Mouse (Mus musculus) neural tube, embryonic 15.5 days (tissue): ENCODE data around the gene Lmod1. TPM values are rescaled to one million over a fixed set of nuclear protein-coding genes. Genes with fewer than 3 reads are reported as not detected.

Experiments
- ATAC-seq: fragments of 200-750 bp; cut with Nextera tagmentation; 2 replicates; pipeline ENCODE4 v1.8.0; 2017; ENCODE audit warnings: mild to moderate bottlenecking, moderate TSS enrichment, moderate library complexity; ENCODE audit not compliant: low FRiP score
- H3K27ac ChIP-seq: fragments of 300-500 bp; sonication (generic); replicated peaks from 2 replicates; pipeline ENCODE4 v1.5.1; 2015; ENCODE audit warnings: mild to moderate bottlenecking, inconsistent platforms
- H3K27me3 ChIP-seq: fragments of 300-500 bp; sonication (generic); replicated peaks from 2 replicates; pipeline ENCODE4 v1.6.1; 2015; ENCODE audit warnings: inconsistent platforms
- H3K36me3 ChIP-seq: fragments of 300-500 bp; sonication (generic); 2 replicates; pipeline ENCODE4 v1.6.1; 2015; ENCODE audit warnings: inconsistent platforms
- H3K4me1 ChIP-seq: fragments of 300-500 bp; sonication (generic); 2 replicates; pipeline ENCODE4 v1.6.1; 2015; ENCODE audit warnings: inconsistent platforms
- H3K4me2 ChIP-seq: fragments of 300-500 bp; sonication (generic); 2 replicates; pipeline ENCODE4 v1.6.1; 2015; ENCODE audit warnings: inconsistent platforms, mild to moderate bottlenecking, moderate library complexity
- H3K4me3 ChIP-seq: fragments of 300-500 bp; sonication (generic); replicated peaks from 2 replicates; pipeline ENCODE4 v1.5.1; 2015; ENCODE audit warnings: mild to moderate bottlenecking, inconsistent platforms
- H3K9ac ChIP-seq: fragments of 300-500 bp; sonication (generic); replicated peaks from 2 replicates; pipeline ENCODE4 v1.6.1; 2015; ENCODE audit warnings: mild to moderate bottlenecking, inconsistent platforms
- H3K9me3 ChIP-seq: fragments of 300-500 bp; sonication (generic); replicated peaks from 2 replicates; pipeline ENCODE4 v1.6.1; 2016; ENCODE audit warnings: inconsistent platforms
- WGBS: fragments of 180-500 bp; shearing (Covaris S2); methylation state at CpG from one replicate; pipeline ENCODE4 v1.1.7; 2015; ENCODE audit warnings: mixed read lengths; 5-methylcytosine and 5-hydroxymethylcytosine counted together
- polyA plus RNA-seq: library from polyadenylated mRNA; unstranded; fragments of >200 nt; fragmentation: Nextera tagmentation; extraction: Ambion mirVana; gene quantifications from 2 replicates; pipeline ENCODE4 v1.2.1, GENCODE M21; 2015

Lmod1 gene
- polyA plus RNA-seq: 0.15 and 1.4 TPM in 2 replicates

- H3K9me3 ChIP-seq: no peaks in the 10 kb centered on the region
Measured at GRCm38 (mm10) chr1:135324571-135324970, at the start of gene Lmod1. Lmod1 (plus strand) TSS chr1:135324807.

GRCm38 (mm10) chr1:135280646-135281045 is 44.0 kb upstream of the Lmod1 start:
- Histone ChIP-seq H3K4me2 (no peak overlapping the region; the same call in 1 of the 2 replicates), H3K36me3 (peaks cover 33% of the 10 kb centered on the region), H3K4me3 (no peak overlapping the region), H3K27ac (no peak overlapping the region), H3K4me1 (peaks cover 36% of the 10 kb centered on the region), H3K27me3 (no peaks in the 10 kb centered on the region), H3K9me3 (no peaks in the 10 kb centered on the region), H3K9ac (no peak overlapping the region)
- no peak for ATAC-seq
- 61% methylated on average over 9 of the region's 9 CpGs for WGBS

More at GRCm38 (mm10) chr1:135324571-135324970, at the start of gene Lmod1:
- Histone ChIP-seq H3K27ac (no peak within 1 kb of the TSS), H3K27me3 (peaks cover 11% of the 10 kb centered on the region; the same call in 1 of the 2 replicates), H3K9ac (no peak within 1 kb of the TSS), H3K36me3 (no peaks in the 10 kb centered on the region), H3K4me1 (no peaks in the 10 kb centered on the region), H3K4me2 (no peak within 1 kb of the TSS), H3K4me3 (no peak within 1 kb of the TSS)
- no peak for ATAC-seq
- WGBS: 16% methylated on average over 8 of the region's 8 CpGs

- Histone ChIP-seq H3K36me3 (peaks cover 22% of the 10 kb centered on the region), H3K4me2 (peak overlapping the region; percentile 80), H3K9me3 (no peaks in the 10 kb centered on the region), H3K4me1 (peaks cover 36% of the 10 kb centered on the region), H3K27me3 (no peaks in the 10 kb centered on the region), H3K4me3 (no peak overlapping the region), H3K27ac (no peak overlapping the region), H3K9ac (no peak overlapping the region)
- ATAC-seq: no peak
- 95% methylated on average over 17 of the region's 17 CpGs for WGBS
Measured at GRCm38 (mm10) chr1:135281841-135282240, 42.8 kb upstream of the Lmod1 start.

- peaks cover 14% of the 10 kb centered on the region for H3K36me3 ChIP-seq
- H3K4me3 ChIP-seq: peak overlapping the region; percentile 59
- H3K9ac ChIP-seq: peak overlapping the region; percentile 79
- no peaks in the 10 kb centered on the region for H3K9me3 ChIP-seq
- H3K27me3 ChIP-seq: no peaks in the 10 kb centered on the region
- H3K27ac ChIP-seq: peak overlapping the region; percentile 87
- no peak for ATAC-seq
- H3K4me2 ChIP-seq: peak overlapping the region; percentile 80
- 42% methylated on average over 13 of the region's 13 CpGs for WGBS
- H3K4me1 ChIP-seq: peaks cover 36% of the 10 kb centered on the region
Measured at GRCm38 (mm10) chr1:135282536-135283286, 41.9 kb upstream of the Lmod1 start.

- WGBS: under 1% methylated on average over 47 of the region's 48 CpGs
- Histone ChIP-seq H3K4me3 (peak overlapping the region; percentile 59), H3K9ac (peak overlapping the region; percentile 79), H3K4me1 (peaks cover 36% of the 10 kb centered on the region), H3K4me2 (peak overlapping the region; percentile 80), H3K27me3 (no peaks in the 10 kb centered on the region), H3K9me3 (no peaks in the 10 kb centered on the region), H3K36me3 (peaks cover 8% of the 10 kb centered on the region), H3K27ac (peak overlapping the region; percentile 87)
- ATAC-seq: peak; percentile 81
Measured at GRCm38 (mm10) chr1:135283287-135283825, 41.3 kb upstream of the Lmod1 start.

GRCm38 (mm10) chr1:135283826-135284291 is 40.7 kb upstream of the Lmod1 start, which contains the start of gene Rnpep:
Rnpep (minus strand) TSS chr1:135284084.
- Histone ChIP-seq H3K27me3 (no peaks in the 10 kb centered on the region), H3K9ac (peak within 1 kb of the TSS; percentile 79), H3K9me3 (no peaks in the 10 kb centered on the region), H3K4me3 (peak within 1 kb of the TSS; percentile 59), H3K4me1 (peaks cover 36% of the 10 kb centered on the region), H3K36me3 (peaks cover 3% of the 10 kb centered on the region; the same call in 1 of the 2 replicates), H3K4me2 (peak within 1 kb of the TSS; percentile 80), H3K27ac (peak within 1 kb of the TSS; percentile 87)
- ATAC-seq: peak; percentile 89
- under 1% methylated on average over 39 of the region's 39 CpGs for WGBS

GRCm38 (mm10) chr1:135286311-135286710 is 38.3 kb upstream of the Lmod1 start:
- Histone ChIP-seq H3K4me2 (no peak overlapping the region), H3K36me3 (no peaks in the 10 kb centered on the region), H3K9me3 (no peaks in the 10 kb centered on the region), H3K9ac (no peak overlapping the region), H3K27me3 (no peaks in the 10 kb centered on the region), H3K27ac (no peak overlapping the region), H3K4me3 (no peak overlapping the region), H3K4me1 (peaks cover 26% of the 10 kb centered on the region)
- WGBS: 78% methylated on average over 2 of the region's 2 CpGs
- ATAC-seq: no peak

GRCm38 (mm10) chr1:135290908-135291307 is 33.7 kb upstream of the Lmod1 start:
- 76% methylated on average over 5 of the region's 5 CpGs for WGBS
- no peak for ATAC-seq
- Histone ChIP-seq H3K4me1 (no peaks in the 10 kb centered on the region), H3K36me3 (peaks cover 10% of the 10 kb centered on the region; the same call in 1 of the 2 replicates), H3K4me3 (no peak overlapping the region), H3K9me3 (no peaks in the 10 kb centered on the region), H3K27me3 (no peaks in the 10 kb centered on the region), H3K4me2 (no peak overlapping the region), H3K9ac (no peak overlapping the region), H3K27ac (no peak overlapping the region)

GRCm38 (mm10) chr1:135311356-135311755 is 13.3 kb upstream of the Lmod1 start:
- no peak overlapping the region for H3K9ac ChIP-seq
- peaks cover 25% of the 10 kb centered on the region for H3K4me1 ChIP-seq
- no peak overlapping the region for H3K27ac ChIP-seq
- 82% methylated on average over 6 of the region's 6 CpGs for WGBS
- H3K9me3 ChIP-seq: no peaks in the 10 kb centered on the region
- no peak overlapping the region for H3K4me2 ChIP-seq
- H3K4me3 ChIP-seq: no peak overlapping the region
- ATAC-seq: no peak
- no peaks in the 10 kb centered on the region for H3K27me3 ChIP-seq
- peaks cover 27% of the 10 kb centered on the region for H3K36me3 ChIP-seq

- 94% methylated on average over 4 of the region's 4 CpGs for WGBS
- peaks cover 21% of the 10 kb centered on the region for H3K36me3 ChIP-seq
- peak overlapping the region; percentile 79 for H3K4me2 ChIP-seq
- H3K4me1 ChIP-seq: peaks cover 25% of the 10 kb centered on the region
- peak overlapping the region; percentile 89 for H3K4me3 ChIP-seq
- no peaks in the 10 kb centered on the region for H3K27me3 ChIP-seq
- peak overlapping the region; percentile 96 for H3K9ac ChIP-seq
- no peaks in the 10 kb centered on the region for H3K9me3 ChIP-seq
- no peak for ATAC-seq
- H3K27ac ChIP-seq: no peak overlapping the region
Measured at GRCm38 (mm10) chr1:135312201-135312600, 12.4 kb upstream of the Lmod1 start.

GRCm38 (mm10) chr1:135313284-135314031 is 11.1 kb upstream of the Lmod1 start, which contains the start of gene Timm17a:
Timm17a (minus strand) TSS chr1:135313778.
- peak within 1 kb of the TSS; percentile 89 for H3K4me3 ChIP-seq
- ATAC-seq: peak; percentile 100
- WGBS: under 1% methylated on average over 51 of the region's 51 CpGs
- H3K4me2 ChIP-seq: peak within 1 kb of the TSS; percentile 79
- H3K9ac ChIP-seq: peak within 1 kb of the TSS; percentile 96
- no peaks in the 10 kb centered on the region for H3K9me3 ChIP-seq
- H3K27me3 ChIP-seq: 0 out of 2 replicates have a peak, but pooled peaks cover 3% of the 10 kb centered on the region
- peak within 1 kb of the TSS; percentile 88 for H3K27ac ChIP-seq
- H3K36me3 ChIP-seq: peaks cover 9% of the 10 kb centered on the region; the same call in 1 of the 2 replicates
- peaks cover 25% of the 10 kb centered on the region for H3K4me1 ChIP-seq
